Mouse (Mus musculus) thymus, postnatal 36 days (tissue): Measurements from ENCODE around the gene Tex2.
"Not testable (repeated sequence)": the region's sequence is repeated elsewhere in the genome, so short reads cannot be mapped to it uniquely, and the experiment has no call there.

ENCODE experiments used
- DNase-seq, 2 experiments: peaks; one replicate each; pipeline ENCODE4 v3.0.0; 2022; ENCODE audit warnings: mixed read lengths in 2 of 2

The Tex2 gene

GRCm38 (mm10) chr11:106612961-106613637 lies at the start of gene Tex2:
TSS of gene Tex2 (minus strand) at chr11:106613423.
- peak; percentile 92 to 95 for DNase-seq

- DNase-seq, result no peak
These were observed 49.6 kb upstream of the Tex2 start for GRCm38 (mm10) chr11:106662634-106663407.

- DNase-seq, result peak; percentile 30 to 35
These were observed 47.3 kb upstream of the Tex2 start for GRCm38 (mm10) chr11:106660453-106661081.

- DNase-seq, result no peak
These were observed 46.5 kb upstream of the Tex2 start for GRCm38 (mm10) chr11:106659598-106660295.

GRCm38 (mm10) chr11:106658051-106658880 lies 45.0 kb upstream of the Tex2 start:
- DNase-seq, result peak; percentile 35 to 58

GRCm38 (mm10) chr11:106656896-106657498 lies 43.8 kb upstream of the Tex2 start:
- DNase-seq, result not testable (repeated sequence)

GRCm38 (mm10) chr11:106648347-106648746 lies 35.1 kb upstream of the Tex2 start:
- DNase-seq, result peak; percentile 76 to 81

GRCm38 (mm10) chr11:106642966-106643637 lies 29.9 kb upstream of the Tex2 start:
- DNase-seq, result no peak

- DNase-seq, result no peak
These were observed 28.4 kb upstream of the Tex2 start for GRCm38 (mm10) chr11:106641580-106641979.

GRCm38 (mm10) chr11:106640059-106640458 lies 26.8 kb upstream of the Tex2 start:
- no peak for DNase-seq

- no peak for DNase-seq
These were observed 26.1 kb upstream of the Tex2 start for GRCm38 (mm10) chr11:106639356-106639692.

GRCm38 (mm10) chr11:106638551-106639355 lies 25.5 kb upstream of the Tex2 start:
- no peak for DNase-seq

GRCm38 (mm10) chr11:106637754-106638153 lies 24.5 kb upstream of the Tex2 start:
- DNase-seq, result no peak

GRCm38 (mm10) chr11:106635946-106636345 lies 22.7 kb upstream of the Tex2 start:
- no peak for DNase-seq

- DNase-seq, result not testable (repeated sequence)
These were observed 21.0 kb upstream of the Tex2 start for GRCm38 (mm10) chr11:106634175-106634574.

- no peak for DNase-seq
These were observed 20.2 kb upstream of the Tex2 start for GRCm38 (mm10) chr11:106633456-106633855.

- peak; percentile 71 to 74 for DNase-seq
These were observed 14.5 kb upstream of the Tex2 start for GRCm38 (mm10) chr11:106627692-106628091.

- DNase-seq, result no peak
These were observed 12.4 kb upstream of the Tex2 start for GRCm38 (mm10) chr11:106625577-106625976.

- no peak for DNase-seq
These were observed 10.4 kb upstream of the Tex2 start for GRCm38 (mm10) chr11:106623629-106624028.

GRCm38 (mm10) chr11:106622056-106622455 lies 8.8 kb upstream of the Tex2 start:
- no peak for DNase-seq
